Mouse (Mus musculus): Measurements from ENCODE around the gene Lpcat4.

DNA sequence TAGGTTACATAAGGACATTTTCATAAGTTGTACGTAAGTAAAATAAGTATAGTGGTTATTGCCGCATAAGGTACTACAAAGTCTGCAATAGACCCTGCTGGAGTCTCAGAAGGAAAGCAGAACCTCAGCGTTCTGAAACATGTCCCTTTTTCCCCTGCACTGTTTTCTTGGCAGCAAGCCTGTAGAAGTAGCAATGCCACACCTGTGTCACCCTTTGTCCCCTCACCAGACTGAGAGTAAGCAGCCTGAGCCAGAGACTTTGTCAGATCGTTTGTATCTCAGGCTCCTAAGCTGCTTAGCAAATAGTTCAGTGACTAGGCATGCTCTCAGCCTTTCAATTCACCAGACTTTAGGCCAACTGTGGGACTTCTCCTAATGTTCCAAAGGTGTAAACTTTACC is 47.8 kb downstream of the Lpcat4 start:
- TF ChIP-seq POLR2A (IDR thresholded peaks at IDR 0.05; ENCODE audit: control insufficient read depth in 1 of 2, insufficient read depth in 1 of 2, low read depth in 1 of 2, low read length in 2 of 2, poor library complexity in 1 of 2) (no peak), TAL1 (IDR thresholded peaks at IDR 0.05; ENCODE audit: low read length) (no peak), MXI1 (IDR thresholded peaks at IDR 0.05; ENCODE audit: low read depth, low read length) (no peak), SIN3A (IDR thresholded peaks at IDR 0.05; ENCODE audit: low read length) (no peak; the same call in 1 of the 2 replicates), EP300 (IDR thresholded peaks at IDR 0.05; ENCODE audit: low read depth in 1 of 2, low read length in 2 of 2) (no peak), CTCF (IDR thresholded peaks at IDR 0.05 in 2 of 3, conservative IDR thresholded peaks at IDR 0.05 in 1 of 3; ENCODE audit: control insufficient read depth in 1 of 3, insufficient read depth in 1 of 3, low read depth in 2 of 3, low read length in 3 of 3, poor library complexity in 1 of 3, severe bottlenecking in 1 of 3) (no peak)

Measured in MEL (cell line).